Mouse (Mus musculus): ENCODE measurements at regions not wholly inside any gene's neighbourhood (a gene's known extent, or its start where the extent isn't known, plus 50 kb on each side); places are given as distances from the start of the nearest gene placed in this dataset.

DNA sequence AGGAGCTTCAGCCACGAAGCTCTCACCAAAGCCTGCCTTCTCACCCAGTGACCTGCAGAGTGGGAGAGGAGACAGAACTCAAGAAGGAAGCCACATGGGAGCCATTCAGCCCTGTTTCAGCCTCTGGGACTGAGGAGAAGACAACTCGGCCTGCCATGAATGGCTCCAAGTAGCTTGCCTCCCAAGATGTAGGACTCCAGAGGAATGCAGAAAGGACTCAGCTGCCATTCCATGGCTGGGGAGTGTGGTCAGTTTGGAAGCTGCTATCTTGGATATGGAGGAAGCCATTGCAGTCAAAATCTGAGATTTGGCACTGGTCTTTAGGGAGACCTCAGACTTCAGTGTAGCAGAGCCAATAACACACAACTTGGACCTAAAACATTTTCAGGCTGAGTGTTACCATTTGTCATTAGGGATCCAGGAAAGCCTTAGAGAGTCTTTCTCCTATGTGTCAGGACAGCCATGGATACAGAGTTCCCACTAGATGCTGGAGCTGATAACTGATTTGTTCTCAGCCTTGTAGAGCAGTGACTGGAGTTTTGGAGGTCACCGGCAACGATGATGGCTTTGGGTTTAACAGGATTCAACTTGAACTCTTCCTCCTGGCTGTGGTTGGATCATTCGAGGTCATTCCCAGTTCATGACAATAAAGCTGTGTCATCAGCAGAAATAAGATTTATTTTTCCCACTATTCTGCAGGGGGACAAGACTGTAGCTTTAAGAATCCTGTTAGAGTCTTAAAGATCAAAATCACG, 130.1 kb downstream of the Ackr3 start:
- TF ChIP-seq CTCF (IDR thresholded peaks at IDR 0.05; ENCODE audit: borderline replicate concordance, control insufficient read depth, extremely low read depth, insufficient read depth, low read length, poor library complexity) = no peak
- no peak for TF ChIP-seq POLR2A (IDR thresholded peaks at IDR 0.05; ENCODE audit: control insufficient read depth, extremely low read depth, insufficient read depth, low read length, poor library complexity)
